Mouse (Mus musculus): Measurements from ENCODE around the gene Plcd3. TPM values are rescaled to one million over a fixed set of nuclear protein-coding genes. Genes with fewer than 3 reads are reported as not detected.

Plcd3 gene
- polyA plus RNA-seq, 1 experiment: 0.18 TPM

DNA sequence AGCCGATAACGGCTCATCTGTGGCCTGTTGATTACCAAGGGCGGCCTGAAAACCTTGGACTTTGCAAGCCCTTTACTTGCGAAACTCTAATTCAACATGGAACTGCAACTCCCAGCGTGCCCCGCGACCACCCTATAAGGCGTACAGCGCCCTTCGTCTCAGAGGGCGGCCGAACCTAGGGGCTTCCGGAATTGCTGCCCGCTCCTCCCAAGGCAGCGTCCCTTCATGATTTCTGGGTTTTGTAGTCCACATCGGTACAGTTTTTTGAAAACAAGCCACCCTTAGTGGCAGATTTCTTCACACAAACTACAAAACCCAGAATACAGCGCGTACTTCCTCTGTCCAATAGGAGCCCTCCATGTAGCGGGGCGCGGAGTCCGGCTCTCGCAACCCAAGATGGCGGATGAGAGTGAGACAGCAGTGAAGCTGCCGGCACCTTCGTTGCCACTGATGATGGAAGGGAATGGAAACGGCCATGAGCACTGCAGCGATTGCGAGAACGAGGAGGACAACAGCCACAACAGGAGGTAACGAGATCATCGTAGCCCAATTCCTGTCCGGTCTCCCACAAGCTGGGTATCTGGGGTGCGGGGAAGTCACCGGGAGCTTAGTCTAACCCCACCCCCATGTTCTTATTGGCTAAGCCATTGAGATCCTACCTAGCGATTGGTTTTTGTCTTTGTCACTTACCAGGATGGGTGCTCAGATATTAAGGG is 73.1 kb downstream of the Plcd3 start, which contains the start of the genes Nmt1 and Dcakd:
TSS of gene Nmt1 (plus strand) at position 15 of the 716 bp plus-strand sequence.
TSS of gene Dcakd (minus strand) at position 158 of the 716 bp plus-strand sequence.
- Histone ChIP-seq H3K9me3 (no peaks in the 10 kb centered on the region), H3K27me3 (replicated peaks) (no peaks in the 10 kb centered on the region), H3K4me1 (peaks cover 59% of the 10 kb centered on the region), H3K36me3 (replicated peaks; ENCODE audit: low read length) (peaks cover 41% of the 10 kb centered on the region), H3K4me3 (replicated peaks) (peak within 1 kb of the TSS; percentile 100)
- TF ChIP-seq GATA1 (IDR thresholded peaks at IDR 0.05; ENCODE audit: borderline replicate concordance, low read length) (no peak), FLI1 (IDR thresholded peaks at IDR 0.05; ENCODE audit: low read length) (no peak)

DNA sequence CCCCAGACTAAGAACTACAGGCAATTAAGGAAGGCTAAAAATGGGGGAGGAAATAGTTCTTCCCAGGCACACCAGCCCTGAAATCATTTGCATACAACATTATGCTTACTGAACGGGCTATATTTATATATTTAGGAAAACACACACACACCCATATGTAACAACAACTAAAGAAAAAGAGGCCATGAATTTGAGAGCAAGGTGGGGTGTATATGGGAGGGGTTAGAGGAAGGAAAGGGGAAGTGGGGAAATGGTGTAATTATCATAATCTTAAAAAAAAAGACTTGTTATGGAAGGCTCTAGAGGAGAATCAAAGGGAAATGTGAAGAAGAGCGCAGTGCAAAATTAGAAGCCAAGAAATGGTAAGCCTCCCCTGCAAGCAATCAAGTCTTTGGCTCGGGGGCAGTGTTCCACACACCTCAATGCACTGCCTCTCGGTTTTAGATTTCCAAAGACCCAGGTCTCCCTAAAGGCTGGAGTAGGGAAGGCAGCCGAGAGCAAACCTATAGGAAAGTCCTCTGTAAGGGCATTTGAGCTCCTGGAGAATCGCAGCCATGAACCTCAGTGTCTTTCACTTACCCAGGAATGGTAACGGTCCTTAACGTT is 73.8 kb downstream of the Plcd3 start:
- Histone ChIP-seq H3K9me3 (no peaks in the 10 kb centered on the region), H3K36me3 (replicated peaks; ENCODE audit: low read length) (peaks cover 43% of the 10 kb centered on the region)

GRCm38 (mm10) chr11:103026901-103027300 is 74.6 kb downstream of the Plcd3 start:
- Histone ChIP-seq H3K9me3 (no peaks in the 10 kb centered on the region), H3K4me3 (replicated peaks) (peak overlapping the region; percentile 100), H3K27me3 (replicated peaks) (no peaks in the 10 kb centered on the region), H3K4me1 (peaks cover 51% of the 10 kb centered on the region), H3K36me3 (replicated peaks; ENCODE audit: low read length) (peaks cover 47% of the 10 kb centered on the region)
- no peak for TF ChIP-seq GATA1 (IDR thresholded peaks at IDR 0.05; ENCODE audit: borderline replicate concordance, low read length)
- TF ChIP-seq FLI1 (IDR thresholded peaks at IDR 0.05; ENCODE audit: low read length): no peak

More for the DNA sequence above, 73.8 kb downstream of the Plcd3 start:
- H3K27me3 ChIP-seq (replicated peaks): no peaks in the 10 kb centered on the region
- peak overlapping the region; percentile 100 for H3K4me3 ChIP-seq (replicated peaks)
- peaks cover 52% of the 10 kb centered on the region for H3K4me1 ChIP-seq
- TF ChIP-seq FLI1 (IDR thresholded peaks at IDR 0.05; ENCODE audit: low read length): no peak
- TF ChIP-seq GATA1 (IDR thresholded peaks at IDR 0.05; ENCODE audit: borderline replicate concordance, low read length): no peak

DNA sequence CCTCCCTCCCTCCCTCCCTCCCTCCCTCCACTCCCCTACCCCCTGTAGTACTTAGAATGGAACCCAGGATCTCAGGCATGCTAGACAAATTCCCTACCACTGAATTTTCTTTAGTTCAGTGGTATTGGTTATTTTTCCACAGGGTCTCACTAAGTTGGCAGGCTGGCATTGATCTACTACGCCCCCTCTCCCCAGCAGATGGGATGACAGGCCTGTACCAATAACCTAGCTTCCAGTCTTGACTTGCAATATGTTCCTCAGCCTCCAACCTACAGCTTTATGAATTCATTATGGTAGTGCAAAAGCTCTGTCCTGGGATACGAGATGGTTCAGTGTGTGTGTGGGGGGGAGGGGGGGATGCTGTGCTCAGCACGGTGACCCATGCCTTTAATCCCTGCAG is 77.5 kb downstream of the Plcd3 start:
- peaks cover 69% of the 10 kb centered on the region for H3K36me3 ChIP-seq (replicated peaks; ENCODE audit: low read length)
- H3K9me3 ChIP-seq: no peaks in the 10 kb centered on the region
- H3K27me3 ChIP-seq (replicated peaks): no peaks in the 10 kb centered on the region
- H3K4me3 ChIP-seq (replicated peaks): no peak overlapping the region
- no peak for TF ChIP-seq GATA1 (IDR thresholded peaks at IDR 0.05; ENCODE audit: borderline replicate concordance, low read length)
- no peak for TF ChIP-seq FLI1 (IDR thresholded peaks at IDR 0.05; ENCODE audit: low read length)
- peaks cover 26% of the 10 kb centered on the region for H3K4me1 ChIP-seq

- TF ChIP-seq FLI1 (IDR thresholded peaks at IDR 0.05; ENCODE audit: low read length) (no peak), GATA1 (IDR thresholded peaks at IDR 0.05; ENCODE audit: borderline replicate concordance, low read length) (no peak)
- Histone ChIP-seq H3K27me3 (replicated peaks) (no peaks in the 10 kb centered on the region), H3K4me1 (peaks cover 28% of the 10 kb centered on the region), H3K4me3 (replicated peaks) (no peak overlapping the region), H3K9me3 (no peaks in the 10 kb centered on the region), H3K36me3 (replicated peaks; ENCODE audit: low read length) (peaks cover 63% of the 10 kb centered on the region)
Measured at GRCm38 (mm10) chr11:103020713-103021335, 80.6 kb downstream of the Plcd3 start.

Other genes starting within 250 kb of the Plcd3 start
- gene Eftud2, start 220.7 kb downstream of the Plcd3 start, polyA plus RNA-seq (2012; ENCODE audit: insufficient read depth, low replicate concordance): 23.2 and 87.1 TPM in 2 replicates
- not detected in 2 replicates for gene Ccdc103, start 220.5 kb downstream of the Plcd3 start, polyA plus RNA-seq (2012; ENCODE audit: insufficient read depth, low replicate concordance)
- not detected in 2 replicates for gene Fam187a, start 216.5 kb downstream of the Plcd3 start, polyA plus RNA-seq (2012; ENCODE audit: insufficient read depth, low replicate concordance)
- not detected in 2 replicates for gene Gfap, start 200.7 kb downstream of the Plcd3 start, polyA plus RNA-seq (2012; ENCODE audit: insufficient read depth, low replicate concordance)
- gene Kif18b, start 176.5 kb downstream of the Plcd3 start, polyA plus RNA-seq (2012; ENCODE audit: insufficient read depth, low replicate concordance): 11.5 and 18.4 TPM in 2 replicates
- gene C1ql1, start 155.0 kb downstream of the Plcd3 start, polyA plus RNA-seq (2012; ENCODE audit: insufficient read depth, low replicate concordance): not detected in 2 replicates
- 5.7 and 17.6 TPM in 2 replicates for gene Nmt1, start 73.5 kb downstream of the Plcd3 start, polyA plus RNA-seq (2012; ENCODE audit: insufficient read depth, low replicate concordance)
- gene Dcakd, start 73.3 kb downstream of the Plcd3 start, polyA plus RNA-seq (2012; ENCODE audit: insufficient read depth, low replicate concordance): 56.4 and 77.6 TPM in 2 replicates
- gene Acbd4, start within 50 bp of the Plcd3 start, polyA plus RNA-seq (2012; ENCODE audit: insufficient read depth, low replicate concordance): 42.5 and 61.0 TPM in 2 replicates
- gene Hexim1, start 14.6 kb upstream of the Plcd3 start, polyA plus RNA-seq (2012; ENCODE audit: insufficient read depth, low replicate concordance): 24.4 and 98.1 TPM in 2 replicates
- gene Hexim2, start 30.8 kb upstream of the Plcd3 start, polyA plus RNA-seq (2012; ENCODE audit: insufficient read depth, low replicate concordance): 73.5 and 168 TPM in 2 replicates
- gene Fmnl1, start 69.4 kb upstream of the Plcd3 start, polyA plus RNA-seq (2012; ENCODE audit: insufficient read depth, low replicate concordance): 25.5 and 36.6 TPM in 2 replicates
- not detected in 2 replicates for gene 1700023F06Rik, start 106.9 kb upstream of the Plcd3 start, polyA plus RNA-seq (2012; ENCODE audit: insufficient read depth, low replicate concordance)
- gene Spata32, start 116.8 kb upstream of the Plcd3 start, polyA plus RNA-seq (2012; ENCODE audit: insufficient read depth, low replicate concordance): not detected in 2 replicates
- 1.0 and 2.3 TPM in 2 replicates for gene Map3k14, start 165.8 kb upstream of the Plcd3 start, polyA plus RNA-seq (2012; ENCODE audit: insufficient read depth, low replicate concordance)

All from megakaryocyte, embryonic 14.5 days (primary cell).